15 mouse cellular contexts compared by ENCODE assay signal in genomic region chr14:119361414-119361813, GRCm38 (mm10).
"Had no signal": no experiment of that assay in that cellular context is flagged by ENCODE, and none has a peak within 500 bp of the region (broad histone marks: within the 10 kb centered on the region; RNA-seq: fewer than 3 reads in every experiment).

No protein-coding gene starts in this region.

- H3K4me3 ChIP-seq: liver, embryonic 15.5 days; lung, embryonic 15.5 days; midbrain, embryonic 10.5 days; midbrain, embryonic 12.5 days; midbrain, embryonic 15.5 days; neural tube, embryonic 12.5 days; stomach, embryonic 15.5 days had no signal

- H3K27me3 ChIP-seq: liver, embryonic 15.5 days; lung, embryonic 15.5 days; midbrain, embryonic 12.5 days; midbrain, embryonic 15.5 days; neural tube, embryonic 12.5 days; stomach, embryonic 15.5 days had no signal

- H3K36me3 ChIP-seq: liver, embryonic 15.5 days; lung, embryonic 15.5 days; midbrain, embryonic 10.5 days; midbrain, embryonic 12.5 days; midbrain, embryonic 15.5 days; neural tube, embryonic 12.5 days; stomach, embryonic 15.5 days had no signal

- DNase-seq: liver, postnatal 0 days; lung, adult 2 months; lung, postnatal 14 days; lung, postnatal 36 days; right cerebral cortex, postnatal 14 days; thymus, adult 2 months; thymus, postnatal 36 days had no signal

- ATAC-seq: liver, postnatal 0 days; lung, postnatal 0 days; midbrain, embryonic 15.5 days had no signal

- H3K9me3 ChIP-seq: liver, embryonic 15.5 days; lung, embryonic 15.5 days; midbrain, embryonic 10.5 days; midbrain, embryonic 12.5 days; midbrain, embryonic 15.5 days; neural tube, embryonic 12.5 days; stomach, embryonic 15.5 days had no signal

- H3K4me1 ChIP-seq: liver, embryonic 15.5 days; lung, embryonic 15.5 days; midbrain, embryonic 10.5 days; midbrain, embryonic 12.5 days; midbrain, embryonic 15.5 days; neural tube, embryonic 12.5 days; stomach, embryonic 15.5 days had no signal
